Mouse (Mus musculus): ENCODE data around the gene Slc29a2. TPM values are rescaled to one million over a fixed set of nuclear protein-coding genes. Genes with fewer than 3 reads are reported as not detected.
A peak's percentile ranks its signal among the peaks of the same experiment; 100 is the strongest.

The Slc29a2 gene
- polyA plus RNA-seq (2016; fragmentation: Nextera tagmentation; extraction: Ambion mirVana) = 7.1 and 8.5 TPM in 2 replicates

DNA sequence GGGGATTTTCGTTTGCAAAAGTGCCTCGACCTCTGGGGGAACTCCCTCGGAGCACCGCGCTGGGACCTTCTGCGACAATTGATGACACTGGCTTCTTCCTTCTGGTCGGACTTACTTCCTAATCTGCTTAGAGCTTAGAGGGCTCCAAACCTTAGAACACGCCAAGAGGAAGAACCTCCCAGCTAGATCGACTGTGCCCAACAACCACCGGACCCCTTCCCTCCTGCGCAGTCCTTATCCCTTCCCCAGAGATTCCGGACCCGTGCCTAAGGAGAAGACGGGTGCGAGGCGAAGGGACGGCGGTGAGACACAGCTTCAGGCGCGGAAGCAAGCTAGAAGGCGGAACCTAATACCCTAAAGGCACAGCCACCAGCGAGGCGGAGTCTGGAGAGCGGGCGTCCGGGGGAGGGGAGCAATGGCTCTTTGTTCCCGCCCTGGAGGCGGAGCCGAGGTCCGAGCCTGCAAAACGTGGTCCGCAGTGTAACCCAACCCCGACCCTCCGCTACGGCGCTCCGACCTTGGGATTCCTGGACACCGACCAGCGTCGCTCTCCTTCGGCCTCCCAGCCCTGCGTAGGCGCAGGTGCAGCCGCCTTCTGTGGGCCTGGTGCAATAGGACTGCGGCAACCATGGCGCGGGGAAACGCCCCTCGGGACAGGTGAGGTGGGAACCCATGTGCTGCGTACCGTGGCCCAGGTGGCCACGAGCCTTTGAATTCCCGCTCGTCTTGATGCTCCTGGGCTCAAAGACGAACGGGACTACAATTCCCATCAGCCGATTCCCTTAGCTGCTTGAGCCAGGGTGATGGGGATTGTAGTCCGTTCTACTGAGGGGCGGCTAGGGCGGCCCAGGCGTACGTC is at the start of gene Slc29a2:
Slc29a2 (plus strand) TSS at position 240 of the 859 bp plus-strand sequence.
- Histone ChIP-seq H3K36me3 (replicated peaks) (peaks cover 31% of the 10 kb centered on the region), H3K4me3 (peak within 1 kb of the TSS; percentile 73), H3K4me1 (peaks cover 18% of the 10 kb centered on the region), H3K9me3 (no peaks in the 10 kb centered on the region), H3K27me3 (replicated peaks; ENCODE audit: low read depth, poor library complexity, severe bottlenecking) (no peaks in the 10 kb centered on the region), H3K27ac (replicated peaks) (peak within 1 kb of the TSS; percentile 91)
- WGBS = under 1% methylated on average over 62 of the region's 62 CpGs
- peak; percentile 96 for DNase-seq (ENCODE audit: low spot score)

GRCm38 (mm10) chr19:4981767-4982166 is 41.9 kb upstream of the Slc29a2 start:
- no peak overlapping the region for H3K4me3 ChIP-seq
- no peaks in the 10 kb centered on the region for H3K4me1 ChIP-seq
- no peak overlapping the region for H3K27ac ChIP-seq (replicated peaks)
- no peaks in the 10 kb centered on the region for H3K9me3 ChIP-seq
- H3K36me3 ChIP-seq (replicated peaks) = no peaks in the 10 kb centered on the region
- peaks cover 42% of the 10 kb centered on the region for H3K27me3 ChIP-seq (replicated peaks; ENCODE audit: low read depth, poor library complexity, severe bottlenecking)
- DNase-seq (ENCODE audit: low spot score) = peak; percentile 39

DNA sequence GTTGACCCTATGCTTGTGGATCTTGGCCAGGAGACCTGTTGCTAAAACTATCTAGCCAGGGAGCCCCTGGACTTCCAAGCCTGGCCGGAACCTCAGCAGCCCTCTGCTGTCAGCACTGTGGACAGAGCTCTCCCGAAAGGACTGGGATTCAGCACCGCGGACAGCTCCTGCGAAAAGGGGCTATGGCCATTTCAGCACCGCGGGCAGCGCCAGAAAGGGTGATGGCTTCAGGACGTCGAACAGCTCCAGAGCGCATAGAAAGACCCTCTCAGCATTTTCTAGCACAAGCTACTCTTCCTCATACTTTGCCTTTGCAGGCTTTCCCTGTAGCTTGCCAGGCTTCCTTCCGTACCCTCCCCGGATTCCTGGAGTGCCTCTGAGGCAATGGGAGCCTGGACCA is 34.6 kb upstream of the Slc29a2 start:
- Histone ChIP-seq H3K9me3 (no peaks in the 10 kb centered on the region), H3K36me3 (replicated peaks) (no peaks in the 10 kb centered on the region), H3K27ac (replicated peaks) (no peak overlapping the region), H3K27me3 (replicated peaks; ENCODE audit: low read depth, poor library complexity, severe bottlenecking) (peaks cover 82% of the 10 kb centered on the region), H3K4me1 (peaks cover 11% of the 10 kb centered on the region), H3K4me3 (peak overlapping the region; percentile 40; the same call in 1 of the 2 replicates)
- 4% methylated on average over 13 of the region's 13 CpGs for WGBS
- peak; percentile 95 for DNase-seq (ENCODE audit: low spot score)

DNA sequence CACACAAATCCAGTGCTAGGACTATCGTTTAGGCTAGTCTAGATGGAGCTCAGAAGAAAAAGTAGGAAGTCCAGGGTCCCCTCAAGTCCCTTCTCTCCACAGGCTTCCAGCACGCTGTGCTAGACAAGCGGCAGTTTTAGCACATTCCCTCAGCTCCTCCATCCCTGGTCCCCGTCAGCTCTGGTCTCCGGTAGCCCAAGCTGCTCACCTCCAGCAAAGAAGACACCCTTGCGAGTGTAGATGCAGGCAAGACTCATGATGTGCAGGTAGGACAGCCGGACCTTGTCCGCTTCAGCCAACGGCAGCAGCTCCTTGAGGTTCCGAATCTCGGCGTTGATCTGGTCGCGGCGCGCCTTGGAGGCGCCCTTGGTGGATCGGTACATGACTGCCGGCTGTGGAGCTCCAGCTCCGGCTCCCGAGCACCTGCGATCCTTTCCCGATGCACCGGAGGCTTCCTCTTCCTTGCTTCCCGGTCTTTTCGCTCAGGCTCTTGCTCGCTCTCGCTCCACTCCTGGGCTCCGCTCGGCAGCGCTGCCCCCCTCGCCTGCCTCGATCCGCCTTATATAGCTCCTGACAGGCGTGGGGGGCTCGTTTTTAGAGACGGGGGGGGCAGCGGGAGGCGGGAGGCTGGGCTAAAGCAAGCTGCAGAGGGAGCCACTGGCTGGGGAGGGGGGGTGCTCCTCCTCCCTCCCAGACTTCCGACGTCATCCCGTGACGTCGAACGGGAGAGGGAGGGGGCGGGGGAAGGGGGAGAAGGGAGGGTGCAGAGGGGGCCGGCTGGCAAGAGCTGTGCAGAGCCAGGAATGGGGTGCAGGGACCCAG is 34.0 kb upstream of the Slc29a2 start:
- H3K4me1 ChIP-seq = peaks cover 11% of the 10 kb centered on the region
- no peaks in the 10 kb centered on the region for H3K36me3 ChIP-seq (replicated peaks)
- WGBS = 16% methylated on average over 47 of the region's 47 CpGs
- no peak overlapping the region for H3K27ac ChIP-seq (replicated peaks)
- H3K9me3 ChIP-seq = no peaks in the 10 kb centered on the region
- DNase-seq (ENCODE audit: low spot score) = no peak
- peaks cover 82% of the 10 kb centered on the region for H3K27me3 ChIP-seq (replicated peaks; ENCODE audit: low read depth, poor library complexity, severe bottlenecking)
- peak overlapping the region; percentile 40 for H3K4me3 ChIP-seq

GRCm38 (mm10) chr19:4990256-4990625 is 33.4 kb upstream of the Slc29a2 start, which contains the start of gene Npas4:
TSS of gene Npas4 (minus strand) at chr19:4990316.
- H3K27ac ChIP-seq (replicated peaks) = no peak within 1 kb of the TSS
- no peaks in the 10 kb centered on the region for H3K36me3 ChIP-seq (replicated peaks)
- no peaks in the 10 kb centered on the region for H3K9me3 ChIP-seq
- peak within 1 kb of the TSS; percentile 40 for H3K4me3 ChIP-seq
- peaks cover 11% of the 10 kb centered on the region for H3K4me1 ChIP-seq
- peaks cover 80% of the 10 kb centered on the region for H3K27me3 ChIP-seq (replicated peaks; ENCODE audit: low read depth, poor library complexity, severe bottlenecking)
- 16% methylated on average over 4 of the region's 4 CpGs for WGBS
- no peak for DNase-seq (ENCODE audit: low spot score)

- peak overlapping the region; percentile 23; the same call in 1 of the 2 replicates for H3K4me3 ChIP-seq
- H3K27ac ChIP-seq (replicated peaks) = no peak overlapping the region
Measured at GRCm38 (mm10) chr19:4990716-4991115, 32.9 kb upstream of the Slc29a2 start.

GRCm38 (mm10) chr19:4992371-4992770 is 31.3 kb upstream of the Slc29a2 start:
- 19% methylated on average over 8 of the region's 8 CpGs for WGBS
- H3K27ac ChIP-seq (replicated peaks) = no peak overlapping the region
- no peak overlapping the region for H3K4me3 ChIP-seq
- no peaks in the 10 kb centered on the region for H3K9me3 ChIP-seq
- H3K4me1 ChIP-seq = peaks cover 11% of the 10 kb centered on the region
- no peaks in the 10 kb centered on the region for H3K36me3 ChIP-seq (replicated peaks)
- H3K27me3 ChIP-seq (replicated peaks; ENCODE audit: low read depth, poor library complexity, severe bottlenecking) = peaks cover 73% of the 10 kb centered on the region
- DNase-seq (ENCODE audit: low spot score) = peak; percentile 68

More at GRCm38 (mm10) chr19:4990716-4991115, 32.9 kb upstream of the Slc29a2 start:
- Histone ChIP-seq H3K27me3 (replicated peaks; ENCODE audit: low read depth, poor library complexity, severe bottlenecking) (peaks cover 79% of the 10 kb centered on the region), H3K4me1 (peaks cover 11% of the 10 kb centered on the region), H3K36me3 (replicated peaks) (no peaks in the 10 kb centered on the region), H3K9me3 (no peaks in the 10 kb centered on the region)
- DNase-seq (ENCODE audit: low spot score) = peak; percentile 35
- 2% methylated on average over 22 of the region's 22 CpGs for WGBS

GRCm38 (mm10) chr19:4992904-4993303 is 30.8 kb upstream of the Slc29a2 start:
- WGBS = 4% methylated on average over 9 of the region's 9 CpGs
- DNase-seq (ENCODE audit: low spot score) = no peak
- Histone ChIP-seq H3K9me3 (no peaks in the 10 kb centered on the region), H3K4me3 (no peak overlapping the region), H3K27ac (replicated peaks) (no peak overlapping the region), H3K4me1 (peaks cover 11% of the 10 kb centered on the region), H3K27me3 (replicated peaks; ENCODE audit: low read depth, poor library complexity, severe bottlenecking) (peaks cover 74% of the 10 kb centered on the region), H3K36me3 (replicated peaks) (no peaks in the 10 kb centered on the region)

DNA sequence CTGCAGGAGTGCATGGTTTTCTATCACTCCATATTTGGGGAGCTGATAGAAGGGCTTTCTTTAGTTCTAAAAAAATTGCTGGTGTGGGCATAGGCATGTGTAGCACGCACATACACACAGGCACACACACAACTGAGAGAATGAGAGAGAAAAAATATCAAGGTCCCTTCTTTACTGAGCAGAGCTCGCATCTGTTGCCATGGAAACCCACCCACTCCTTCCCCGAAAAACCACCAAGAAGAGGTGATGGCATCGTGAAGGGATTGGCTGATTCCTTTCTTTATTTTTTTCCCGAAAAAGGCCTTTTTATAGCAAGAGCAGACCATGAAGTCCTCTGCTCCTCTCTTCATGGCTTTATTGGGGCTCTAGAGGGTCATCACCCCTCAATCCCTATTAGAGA is 29.6 kb upstream of the Slc29a2 start:
- Histone ChIP-seq H3K27me3 (replicated peaks; ENCODE audit: low read depth, poor library complexity, severe bottlenecking) (peaks cover 73% of the 10 kb centered on the region), H3K9me3 (no peaks in the 10 kb centered on the region), H3K4me3 (no peak overlapping the region), H3K27ac (replicated peaks) (no peak overlapping the region), H3K4me1 (peaks cover 11% of the 10 kb centered on the region), H3K36me3 (replicated peaks) (no peaks in the 10 kb centered on the region)
- no peak for DNase-seq (ENCODE audit: low spot score)
- 68% methylated on average over 5 of the region's 5 CpGs for WGBS

DNA sequence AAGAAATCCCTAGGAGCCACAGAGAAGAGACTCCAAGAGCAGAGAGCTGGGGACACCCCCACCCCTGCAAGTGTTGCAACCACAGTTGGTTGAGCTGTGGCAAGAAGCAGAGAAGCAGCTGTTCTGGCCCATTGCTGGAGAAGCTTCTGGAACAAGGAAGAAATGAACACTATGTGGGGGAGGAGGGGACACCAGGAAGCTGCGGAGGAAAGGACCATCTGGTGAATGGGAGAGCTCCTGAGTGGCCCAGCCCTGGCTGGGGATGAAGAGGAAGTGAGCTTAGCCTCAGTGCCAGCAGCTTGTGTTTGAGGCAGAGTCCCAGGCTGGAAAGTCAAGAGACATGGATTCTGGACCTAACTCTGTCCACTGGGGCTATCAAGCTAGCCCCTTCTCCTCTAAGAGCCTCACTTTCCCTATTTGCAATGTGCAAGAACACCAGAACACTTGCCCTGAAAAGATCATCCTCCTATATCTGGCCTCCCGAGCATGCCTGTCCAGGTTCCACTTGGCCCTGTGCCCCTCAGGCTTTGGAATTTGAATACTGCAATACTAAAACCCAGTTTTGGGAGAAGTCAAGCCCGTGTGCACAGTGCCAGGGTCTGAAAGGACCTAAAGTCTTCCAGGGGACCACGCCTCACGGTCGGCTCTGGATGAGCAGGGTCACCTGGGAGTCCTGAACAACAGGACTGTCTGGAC is 24.1 kb upstream of the Slc29a2 start:
- DNase-seq (ENCODE audit: low spot score) = no peak
- no peaks in the 10 kb centered on the region for H3K36me3 ChIP-seq (replicated peaks)
- H3K27me3 ChIP-seq (replicated peaks; ENCODE audit: low read depth, poor library complexity, severe bottlenecking) = peaks cover 42% of the 10 kb centered on the region; the same call in 1 of the 2 replicates
- no peaks in the 10 kb centered on the region for H3K9me3 ChIP-seq
- H3K27ac ChIP-seq (replicated peaks) = no peak overlapping the region
- 70% methylated on average over 6 of the region's 6 CpGs for WGBS
- H3K4me1 ChIP-seq = peaks cover 10% of the 10 kb centered on the region
- no peak overlapping the region for H3K4me3 ChIP-seq

DNA sequence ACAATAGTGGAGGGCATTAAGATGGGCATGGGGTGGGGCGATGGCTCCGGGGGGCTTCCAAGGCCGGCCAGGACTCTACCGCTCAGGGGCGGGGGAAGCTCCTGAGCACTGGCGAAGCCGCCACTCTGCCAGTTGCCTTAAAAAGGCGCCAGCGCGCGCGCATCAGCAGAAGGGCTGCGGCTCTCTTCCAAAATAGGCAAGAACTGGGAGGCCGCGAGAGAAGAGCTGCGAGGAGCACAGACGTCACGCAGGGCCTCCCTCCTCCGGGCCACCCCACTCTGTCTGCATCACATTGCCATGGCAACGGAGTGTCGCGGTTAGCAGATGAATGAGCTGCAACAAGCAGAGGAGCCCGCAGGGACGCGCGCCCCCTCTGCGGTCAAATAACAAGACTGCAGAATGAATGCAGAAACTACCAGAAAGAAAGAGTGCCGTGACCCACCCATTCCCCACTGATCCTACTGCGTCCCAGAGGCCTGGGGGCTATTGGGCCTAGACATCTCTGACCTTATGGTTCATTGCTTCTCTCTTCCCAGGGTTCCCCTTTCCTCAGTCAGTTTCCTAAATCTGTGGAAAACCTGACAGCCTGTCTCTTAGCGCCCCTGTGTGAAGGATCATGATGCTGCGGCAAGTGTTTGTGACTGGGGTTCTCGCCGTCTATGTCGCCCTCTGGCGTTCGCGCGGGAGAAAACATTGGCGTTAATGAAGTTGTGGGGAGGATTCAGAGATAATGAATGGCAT is 21.8 kb upstream of the Slc29a2 start:
- Histone ChIP-seq H3K9me3 (peaks cover 8% of the 10 kb centered on the region), H3K27me3 (replicated peaks; ENCODE audit: low read depth, poor library complexity, severe bottlenecking) (peaks cover 32% of the 10 kb centered on the region; the same call in 1 of the 2 replicates), H3K27ac (replicated peaks) (peak overlapping the region; percentile 55), H3K4me3 (peak overlapping the region; percentile 55), H3K4me1 (peaks cover 10% of the 10 kb centered on the region), H3K36me3 (replicated peaks) (no peaks in the 10 kb centered on the region)
- DNase-seq (ENCODE audit: low spot score) = peak; percentile 88
- WGBS = 2% methylated on average over 39 of the region's 39 CpGs

Measured in embryonic facial prominence, embryonic 10.5 days (tissue).